Mouse (Mus musculus): ENCODE data around the gene Zfp831.

Zfp831 gene

GRCm38 (mm10) chr2:174643448-174644144, at the start of gene Zfp831:
Zfp831 (plus strand) TSS chr2:174643534.
- DNase-seq (ENCODE audit: low read depth): no peak

GRCm38 (mm10) chr2:174594965-174595364, 48.4 kb upstream of the Zfp831 start:
- no peak for DNase-seq (ENCODE audit: low read depth)

- DNase-seq (ENCODE audit: low read depth): no peak
These were observed 47.7 kb upstream of the Zfp831 start for GRCm38 (mm10) chr2:174595611-174596010.

- DNase-seq (ENCODE audit: low read depth): no peak
These were observed 46.9 kb upstream of the Zfp831 start for GRCm38 (mm10) chr2:174596457-174596856.

GRCm38 (mm10) chr2:174598451-174598850, 44.9 kb upstream of the Zfp831 start:
- DNase-seq (ENCODE audit: low read depth): no peak

- no peak for DNase-seq (ENCODE audit: low read depth)
These were observed 44.2 kb upstream of the Zfp831 start for GRCm38 (mm10) chr2:174599071-174599635.

- DNase-seq (ENCODE audit: low read depth): no peak
These were observed 43.5 kb upstream of the Zfp831 start for GRCm38 (mm10) chr2:174599853-174600271.

- DNase-seq (ENCODE audit: low read depth): peak; percentile 58
These were observed 41.2 kb upstream of the Zfp831 start for GRCm38 (mm10) chr2:174601938-174602685.

- DNase-seq (ENCODE audit: low read depth): no peak
These were observed 40.0 kb upstream of the Zfp831 start for GRCm38 (mm10) chr2:174603321-174603720.

GRCm38 (mm10) chr2:174605020-174605419, 38.3 kb upstream of the Zfp831 start:
- DNase-seq (ENCODE audit: low read depth): no peak

GRCm38 (mm10) chr2:174605442-174606087, 37.8 kb upstream of the Zfp831 start:
- DNase-seq (ENCODE audit: low read depth): no peak

- DNase-seq (ENCODE audit: low read depth): no peak
These were observed 37.0 kb upstream of the Zfp831 start for GRCm38 (mm10) chr2:174606376-174606775.

- DNase-seq (ENCODE audit: low read depth): no peak
These were observed 33.4 kb upstream of the Zfp831 start for GRCm38 (mm10) chr2:174609892-174610291.

- DNase-seq (ENCODE audit: low read depth): no peak
These were observed 30.8 kb upstream of the Zfp831 start for GRCm38 (mm10) chr2:174612386-174613063.

GRCm38 (mm10) chr2:174613221-174613620, 30.1 kb upstream of the Zfp831 start:
- no peak for DNase-seq (ENCODE audit: low read depth)

- peak; percentile 55 for DNase-seq (ENCODE audit: low read depth)
These were observed 29.4 kb upstream of the Zfp831 start for GRCm38 (mm10) chr2:174613921-174614441.

GRCm38 (mm10) chr2:174621881-174622280, 21.5 kb upstream of the Zfp831 start:
- DNase-seq (ENCODE audit: low read depth): no peak

- no peak for DNase-seq (ENCODE audit: low read depth)
These were observed 18.9 kb upstream of the Zfp831 start for GRCm38 (mm10) chr2:174624430-174624829.

- no peak for DNase-seq (ENCODE audit: low read depth)
These were observed 16.3 kb upstream of the Zfp831 start for GRCm38 (mm10) chr2:174627021-174627420.

GRCm38 (mm10) chr2:174629299-174629850, 14.0 kb upstream of the Zfp831 start:
- no peak for DNase-seq (ENCODE audit: low read depth)

GRCm38 (mm10) chr2:174636750-174637149, 6.6 kb upstream of the Zfp831 start:
- DNase-seq (ENCODE audit: low read depth): no peak

All from c-Kit-positive CD71-negative TER-119-negative erythroid progenitor cells, embryonic 14.5 days (primary cell).